Mouse (Mus musculus): ENCODE measurements around the gene Gm49384.

The Gm49384 gene

DNA sequence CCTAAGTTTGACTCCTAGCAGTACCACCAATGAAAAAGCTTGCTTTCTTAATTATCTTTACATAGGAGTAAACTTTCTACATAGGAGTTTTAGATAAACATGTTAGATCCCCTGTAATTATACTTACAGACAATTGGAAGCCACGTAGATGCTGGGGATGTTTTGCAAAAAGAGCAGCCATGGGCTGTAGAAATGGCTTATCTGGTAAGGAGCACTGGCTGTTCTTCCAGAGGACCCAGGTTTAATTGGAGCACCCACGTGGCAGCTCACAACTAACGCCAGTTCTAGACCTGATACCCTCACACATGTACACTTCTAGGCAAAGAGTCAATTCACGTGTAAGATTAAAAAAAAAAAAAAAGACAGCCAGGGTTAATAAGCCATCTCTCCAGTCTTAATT is 22.3 kb downstream of the Gm49384 start:
- in situ Hi-C loops (cut with MboI; ENCODE audit: unreplicated experiment in 2 of 2) = loop anchor here (25.0 kb wide), 3 partner anchors 806 to 1781 kb away; partner anchors contain the start of genes Frmd6 (in 1 of the 2), Psma3 (in 1 of the 2) and Sav1 (in 1 of the 2)

DNA sequence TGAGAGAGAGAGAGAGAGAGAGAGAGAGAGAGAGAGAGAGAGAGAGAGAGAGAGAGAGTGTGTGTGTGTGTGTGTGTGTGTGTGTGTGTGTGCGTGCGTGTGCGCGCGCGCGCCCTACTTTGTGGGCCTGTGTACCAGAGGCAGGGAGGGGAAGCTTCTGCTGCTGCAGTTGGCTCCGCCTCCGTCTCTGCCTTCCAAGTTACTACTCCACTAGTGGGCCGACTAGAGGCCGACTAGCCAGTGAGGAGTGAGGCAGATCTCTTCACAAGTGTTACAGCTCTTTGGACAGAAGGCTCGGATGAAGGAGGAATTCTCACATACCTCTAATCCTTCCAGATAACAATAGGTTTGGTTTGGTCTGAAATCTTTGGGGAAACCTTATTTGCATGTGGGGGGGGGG is 24.7 kb downstream of the Gm49384 start:
- in situ Hi-C loops (cut with MboI; ENCODE audit: unreplicated experiment in 2 of 2) = loop anchor here (25.0 kb wide), 3 partner anchors 808 to 1783 kb away; partner anchors contain the start of genes Frmd6 (in 1 of the 2), Psma3 (in 1 of the 2) and Sav1 (in 1 of the 2)

DNA sequence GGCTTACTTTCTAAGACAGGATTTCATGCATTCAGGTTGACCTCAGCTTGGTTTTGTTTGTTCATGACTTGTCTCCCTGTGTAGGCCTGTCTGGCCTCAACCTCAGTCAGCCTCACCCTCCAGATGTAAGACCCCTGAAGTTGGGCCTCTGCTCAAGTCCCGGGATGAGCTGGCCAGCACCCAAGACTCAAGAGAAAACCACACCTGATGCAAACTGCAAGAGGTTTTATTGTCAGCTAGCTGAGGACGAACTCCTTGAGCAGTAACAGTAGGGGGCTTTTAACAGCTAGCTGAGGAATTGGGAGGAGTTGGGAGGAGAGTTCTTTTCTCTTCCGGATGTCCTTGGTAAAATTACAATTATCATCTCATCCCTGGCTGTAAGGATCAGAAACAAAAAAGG is 26.5 kb downstream of the Gm49384 start:
- in situ Hi-C loops (cut with MboI; ENCODE audit: unreplicated experiment in 2 of 2) = loop anchor here (25.0 kb wide), 3 partner anchors 810 to 1785 kb away; partner anchors contain the start of genes Frmd6 (in 1 of the 2), Psma3 (in 1 of the 2) and Sav1 (in 1 of the 2)

DNA sequence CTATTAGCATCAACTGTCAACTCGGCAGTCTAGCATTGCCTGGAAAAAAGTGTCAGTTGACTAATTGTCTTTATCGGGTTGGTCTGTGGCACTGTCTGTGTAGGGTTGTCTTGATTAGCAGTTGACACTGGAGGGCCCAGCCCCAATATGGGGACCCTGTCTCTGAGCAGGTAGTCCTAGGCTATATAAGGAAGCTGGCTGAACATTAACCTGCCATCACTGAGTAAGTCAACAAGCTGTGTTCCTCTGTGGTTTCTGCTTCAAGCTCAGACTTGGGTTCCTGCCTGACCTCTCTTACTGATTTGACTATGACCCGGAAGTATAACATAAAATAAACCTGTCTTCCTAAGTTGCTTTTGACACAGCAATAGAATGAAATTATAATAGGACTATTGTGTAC is 28.1 kb downstream of the Gm49384 start:
- in situ Hi-C loops (cut with MboI; ENCODE audit: unreplicated experiment in 2 of 2) = loop anchor here (25.0 kb wide), 3 partner anchors 811 to 1786 kb away; partner anchors contain the start of genes Frmd6 (in 1 of the 2), Psma3 (in 1 of the 2) and Sav1 (in 1 of the 2)

DNA sequence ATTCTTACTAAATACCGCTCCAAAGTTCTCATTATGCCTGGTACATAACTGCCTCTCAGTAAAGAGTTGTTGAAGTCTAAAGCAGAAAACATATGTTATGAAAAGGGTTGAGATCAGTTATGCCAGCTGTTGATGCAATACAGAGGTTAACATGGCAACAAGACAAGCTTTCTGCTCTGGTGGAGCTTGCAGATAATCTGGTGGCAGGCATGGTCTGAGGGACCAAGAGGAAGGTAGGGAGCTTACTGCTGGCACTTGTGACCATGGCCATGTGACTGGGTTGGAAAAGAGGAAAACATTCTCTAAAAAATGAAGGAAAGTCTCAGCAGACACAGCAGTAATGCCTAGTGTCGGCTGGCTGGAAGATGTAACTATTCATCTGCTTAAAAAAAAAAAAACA is 32.8 kb downstream of the Gm49384 start:
- in situ Hi-C loops (cut with MboI; ENCODE audit: unreplicated experiment in 2 of 2) = loop anchor here (25.0 kb wide), 2 partner anchors 966 to 1791 kb away; partner anchors contain the start of gene Psma3 (in 1 of the 2)

DNA sequence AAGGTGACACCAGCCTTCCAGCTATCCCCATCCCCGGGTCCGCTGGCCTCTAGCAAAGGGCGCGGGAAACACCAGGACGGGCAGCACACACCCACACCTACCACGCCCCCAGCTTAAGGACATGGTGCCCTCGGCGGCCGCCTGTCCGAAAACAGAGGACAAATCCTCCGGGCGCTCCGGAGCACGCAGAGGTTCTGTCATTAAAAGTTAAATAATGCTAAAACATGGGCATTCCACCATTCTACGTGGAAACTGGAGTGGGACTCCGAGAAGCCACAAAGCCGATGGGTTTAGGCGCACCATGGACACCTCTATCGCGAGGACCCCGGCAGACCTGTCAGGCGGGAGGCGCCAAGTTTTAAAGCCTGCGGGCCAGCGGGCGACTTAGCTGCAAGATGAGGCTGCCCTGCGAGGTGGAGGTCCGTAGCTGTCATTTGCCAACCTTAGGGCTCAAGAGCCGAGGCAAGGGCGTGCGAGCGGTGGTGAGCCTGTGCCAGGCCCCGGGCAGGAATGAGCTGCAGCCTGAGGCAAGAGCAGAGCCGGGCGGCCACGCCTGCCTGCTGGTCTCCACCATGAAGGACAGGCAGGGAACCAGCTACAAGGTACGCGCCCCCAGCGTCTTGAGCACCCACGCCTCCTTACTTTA is 35.5 kb downstream of the Gm49384 start, which contains the start of gene Lrr1:
Gene Lrr1 (plus strand): TSS at position 354 of the 646 bp plus-strand sequence.
- in situ Hi-C loops (cut with MboI; ENCODE audit: unreplicated experiment in 2 of 2) = loop anchor here (25.0 kb wide), 2 partner anchors 969 to 1794 kb away; partner anchors contain the start of gene Psma3 (in 1 of the 2)

DNA sequence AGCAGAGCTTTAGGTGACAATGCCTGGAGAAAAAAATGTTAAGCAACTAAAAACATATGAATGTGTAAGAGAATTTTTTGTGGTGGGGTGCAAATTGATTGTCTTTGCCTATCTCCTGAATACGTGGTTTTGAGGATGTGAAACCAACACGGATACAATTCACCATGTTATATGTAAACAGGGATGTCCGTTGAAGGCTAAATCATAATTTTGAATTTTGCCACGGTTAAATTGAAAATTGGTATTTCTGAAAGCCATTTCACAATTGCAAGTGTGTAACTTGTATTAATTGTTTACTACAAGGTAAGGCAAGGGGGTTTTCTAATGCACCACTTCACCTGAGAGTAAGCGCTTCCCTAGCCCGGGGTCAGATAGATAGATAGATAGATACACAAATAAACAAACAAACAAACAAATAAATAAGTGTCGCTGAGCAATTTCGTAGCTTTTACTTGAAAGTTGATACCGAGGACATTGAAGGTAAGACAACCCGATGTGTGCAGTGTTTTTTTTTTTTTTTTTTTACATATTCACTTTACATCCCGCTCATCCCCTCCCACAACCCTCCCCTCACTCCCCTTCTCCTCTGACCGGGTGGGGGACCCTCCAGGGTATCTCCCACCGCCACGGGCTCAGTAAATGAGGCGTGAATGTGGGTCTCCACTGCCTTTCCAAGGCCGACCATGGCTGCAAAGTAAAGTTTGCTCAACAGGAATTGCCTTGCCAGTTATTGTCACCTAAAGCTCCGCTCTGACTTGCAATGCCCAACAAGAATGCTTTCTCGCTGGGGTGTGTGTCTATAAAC is 36.2 kb downstream of the Gm49384 start:
- in situ Hi-C loops (cut with MboI; ENCODE audit: unreplicated experiment in 2 of 2) = loop anchor here (25.0 kb wide), 2 partner anchors 969 to 1794 kb away; partner anchors contain the start of gene Psma3 (in 1 of the 2)

DNA sequence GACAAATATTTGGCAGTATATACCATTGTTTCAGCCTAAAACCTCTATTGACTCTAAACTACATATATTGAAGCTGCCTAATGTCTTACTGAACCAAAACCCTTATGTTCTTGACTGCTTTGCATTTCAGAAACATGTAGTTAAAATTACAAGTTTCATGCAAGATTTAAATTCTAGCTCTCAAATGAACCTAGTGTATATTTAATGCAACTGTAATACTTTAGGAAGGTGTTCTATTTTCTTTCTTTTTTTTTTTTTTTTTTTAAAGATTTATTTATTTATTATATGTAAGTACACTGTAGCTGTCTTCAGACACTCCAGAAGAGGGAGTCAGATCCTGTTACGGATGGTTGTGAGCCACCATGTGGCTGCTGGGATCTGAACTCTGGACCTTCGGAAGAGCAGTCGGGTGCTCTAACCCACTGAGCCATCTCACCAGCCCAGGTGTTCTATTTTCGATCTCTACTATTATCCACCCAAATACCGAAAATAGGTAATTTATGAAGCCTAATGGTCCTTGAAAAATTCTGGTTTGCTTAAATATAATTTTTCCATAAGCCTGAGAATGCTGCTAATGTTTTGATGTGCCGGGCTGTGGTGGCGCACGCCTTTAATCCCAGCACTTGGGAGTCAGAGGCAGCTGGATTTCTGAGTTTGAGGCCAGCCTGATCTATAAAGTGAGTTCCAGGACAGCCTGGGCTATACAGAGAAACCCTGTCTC is 37.0 kb downstream of the Gm49384 start:
- in situ Hi-C loops (cut with MboI; ENCODE audit: unreplicated experiment in 2 of 2) = loop anchor here (25.0 kb wide), 2 partner anchors 970 to 1795 kb away; partner anchors contain the start of gene Psma3 (in 1 of the 2)

DNA sequence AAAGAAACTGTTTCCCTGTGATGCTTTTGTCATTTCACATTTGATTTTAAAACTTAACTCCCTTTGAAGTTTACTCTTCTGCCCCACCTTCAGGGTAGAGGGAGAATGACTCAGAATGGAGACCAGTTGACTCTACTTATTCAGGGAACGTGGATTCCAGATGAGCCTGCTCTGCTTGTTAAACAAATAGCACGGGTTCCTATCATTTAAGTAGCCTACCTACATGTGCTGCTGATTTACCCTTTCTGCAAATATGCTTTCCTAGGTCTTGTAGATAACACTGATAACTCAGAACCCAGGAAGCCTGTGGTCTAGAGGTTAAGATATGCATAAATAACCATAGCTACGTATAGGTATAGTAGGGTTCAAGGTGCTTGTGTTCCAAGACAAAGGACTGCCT is 39.2 kb downstream of the Gm49384 start:
- in situ Hi-C loops (cut with MboI; ENCODE audit: unreplicated experiment in 2 of 2) = loop anchor here (25.0 kb wide), 2 partner anchors 972 to 1797 kb away; partner anchors contain the start of gene Psma3 (in 1 of the 2)

DNA sequence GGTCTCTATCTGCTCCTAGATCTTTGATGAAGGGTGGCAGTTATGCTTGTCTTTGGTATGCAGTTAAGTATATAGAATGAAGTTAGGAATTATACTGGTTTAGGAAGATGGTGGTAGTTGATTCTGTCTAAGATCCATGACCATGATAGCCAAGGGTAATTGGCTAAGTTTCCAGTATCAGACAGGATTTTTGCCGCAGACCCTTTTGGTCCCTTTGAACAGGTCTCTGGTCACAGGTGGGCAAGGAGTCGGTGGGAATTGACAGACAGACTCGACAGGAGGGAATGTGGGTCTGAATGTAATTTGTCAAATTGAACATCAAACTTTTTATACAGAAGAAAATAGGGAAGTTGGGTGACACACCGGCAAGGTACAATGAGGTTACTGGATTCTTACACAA is 40.5 kb downstream of the Gm49384 start:
- in situ Hi-C loops (cut with MboI; ENCODE audit: unreplicated experiment in 2 of 2) = loop anchor here (25.0 kb wide), 2 partner anchors 974 to 1799 kb away; partner anchors contain the start of gene Psma3 (in 1 of the 2)

DNA sequence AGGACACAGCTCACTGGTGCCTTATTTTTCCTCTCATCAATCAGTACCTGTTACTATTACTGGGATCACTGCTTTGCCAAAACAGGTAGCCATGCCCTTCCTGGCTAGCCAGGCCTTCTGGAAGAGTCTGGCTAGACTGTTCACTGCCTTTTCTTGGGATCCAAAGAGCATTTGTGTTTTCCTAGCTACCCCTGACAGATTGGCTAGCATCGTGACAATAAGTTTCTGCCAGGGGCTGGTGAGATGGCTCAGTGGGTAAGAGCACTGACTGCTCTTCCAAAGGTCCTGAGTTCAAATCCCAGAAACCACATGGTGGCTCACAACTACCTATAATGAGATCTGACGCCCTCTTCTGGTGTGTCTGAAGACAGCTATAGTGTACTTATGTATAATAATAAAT is 43.4 kb downstream of the Gm49384 start:
- in situ Hi-C loops (cut with MboI; ENCODE audit: unreplicated experiment in 2 of 2) = loop anchor here (25.0 kb wide), 2 partner anchors 977 to 1802 kb away; partner anchors contain the start of gene Psma3 (in 1 of the 2)

DNA sequence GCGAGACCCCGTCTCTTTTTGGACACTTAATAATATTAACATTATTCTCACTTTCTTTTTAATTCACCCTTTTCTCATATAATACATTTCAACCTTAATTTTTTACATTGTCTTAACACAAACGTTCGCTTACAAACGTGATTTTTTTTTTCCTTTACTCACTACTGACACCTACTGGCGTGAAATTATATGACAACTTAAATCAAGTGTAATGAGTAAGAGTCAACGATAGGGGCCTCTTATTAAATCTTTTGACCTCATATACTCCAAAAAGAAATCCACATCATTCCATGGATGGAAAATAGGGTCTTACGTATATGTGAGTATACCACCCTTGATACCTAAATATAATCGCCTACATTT is 44.5 kb downstream of the Gm49384 start:
- in situ Hi-C loops (cut with MboI; ENCODE audit: unreplicated experiment in 2 of 2) = loop anchor here (25.0 kb wide), 2 partner anchors 978 to 1803 kb away; partner anchors contain the start of gene Psma3 (in 1 of the 2)

DNA sequence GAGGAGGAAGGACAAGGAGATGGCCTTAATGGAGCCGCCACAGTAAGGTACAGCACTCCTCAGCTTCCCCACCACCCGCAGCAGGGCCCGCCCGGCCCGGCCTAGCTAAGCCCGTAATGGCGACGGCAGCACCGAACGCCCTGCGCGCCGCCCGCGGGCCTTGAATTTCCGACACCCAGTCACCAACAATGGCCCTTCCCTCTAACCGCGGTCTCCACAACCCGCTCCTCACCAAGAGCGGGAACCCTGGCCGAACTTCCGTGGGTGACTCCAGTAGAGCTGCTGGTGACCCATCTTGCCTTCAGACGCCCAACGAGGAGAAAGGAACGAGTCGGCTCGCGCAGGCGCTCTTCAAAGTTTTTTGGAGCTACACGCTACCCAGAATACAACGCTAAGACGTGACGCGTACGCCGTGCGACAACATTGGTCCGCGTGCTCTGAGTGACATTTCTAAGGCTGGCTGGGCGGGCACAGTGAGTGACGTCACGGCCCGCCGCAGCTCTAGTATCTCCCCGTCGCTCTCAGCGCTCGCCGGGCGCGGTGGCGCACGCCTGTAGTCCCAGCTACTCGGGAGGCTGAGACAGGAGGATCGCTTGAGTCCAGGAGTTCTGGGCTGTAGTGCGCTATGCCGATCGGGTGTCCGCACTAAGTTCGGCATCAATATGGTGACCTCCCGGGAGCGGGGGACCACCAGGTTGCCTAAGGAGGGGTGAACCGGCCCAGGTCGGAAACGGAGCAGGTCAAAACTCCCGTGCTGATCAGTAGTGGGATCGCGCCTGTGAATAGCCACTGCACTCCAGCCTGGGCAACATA is 45.1 kb downstream of the Gm49384 start, which contains the start of gene Rps29:
Gene Rps29 (minus strand): TSS at position 422 of the 813 bp plus-strand sequence.
- in situ Hi-C loops (cut with MboI; ENCODE audit: unreplicated experiment in 2 of 2) = loop anchor here (25.0 kb wide), 2 partner anchors 978 to 1803 kb away; partner anchors contain the start of gene Psma3 (in 1 of the 2)

DNA sequence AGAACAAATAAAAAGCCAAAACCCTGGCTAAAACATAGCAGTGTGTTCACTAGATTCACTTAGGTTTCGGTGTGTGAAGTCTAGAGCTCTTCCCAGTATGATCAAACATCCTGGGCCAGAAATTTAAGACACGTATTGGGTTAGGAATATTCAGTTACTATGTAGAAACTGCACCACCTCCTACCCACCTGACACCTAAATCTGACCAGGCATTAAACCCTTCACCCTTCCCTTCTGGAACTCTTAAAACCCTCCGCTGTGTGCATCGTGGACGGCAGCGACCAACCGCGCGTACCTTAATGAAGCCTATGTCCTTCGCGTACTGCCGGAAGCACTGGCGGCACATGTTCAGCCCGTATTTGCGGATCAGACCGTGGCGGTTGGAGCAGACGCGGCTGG is 45.7 kb downstream of the Gm49384 start:
- in situ Hi-C loops (cut with MboI; ENCODE audit: unreplicated experiment in 2 of 2) = loop anchor here (25.0 kb wide), 2 partner anchors 979 to 1804 kb away; partner anchors contain the start of gene Psma3 (in 1 of the 2)

DNA sequence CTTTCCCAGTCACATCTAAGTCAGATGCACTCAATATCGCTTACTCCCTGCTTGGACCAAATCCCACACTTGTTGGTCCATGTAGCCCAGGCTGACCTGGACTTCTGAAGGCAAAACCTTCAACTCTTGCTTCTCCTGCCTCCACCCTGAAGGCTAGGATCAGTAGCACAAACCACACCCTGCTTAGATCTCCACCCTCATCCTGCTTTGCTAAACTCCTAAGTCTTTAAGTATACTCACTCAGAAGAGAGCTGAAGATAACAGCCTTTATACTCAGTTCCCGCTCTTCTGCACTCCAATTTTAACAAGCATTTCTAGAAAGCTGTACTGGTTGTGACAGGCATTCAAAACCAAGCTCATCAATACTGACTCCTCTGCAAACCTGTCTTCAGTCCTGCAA is 47.0 kb downstream of the Gm49384 start:
- in situ Hi-C loops (cut with MboI; ENCODE audit: unreplicated experiment in 2 of 2) = loop anchor here (25.0 kb wide), 2 partner anchors 980 to 1805 kb away; partner anchors contain the start of gene Psma3 (in 1 of the 2)

DNA sequence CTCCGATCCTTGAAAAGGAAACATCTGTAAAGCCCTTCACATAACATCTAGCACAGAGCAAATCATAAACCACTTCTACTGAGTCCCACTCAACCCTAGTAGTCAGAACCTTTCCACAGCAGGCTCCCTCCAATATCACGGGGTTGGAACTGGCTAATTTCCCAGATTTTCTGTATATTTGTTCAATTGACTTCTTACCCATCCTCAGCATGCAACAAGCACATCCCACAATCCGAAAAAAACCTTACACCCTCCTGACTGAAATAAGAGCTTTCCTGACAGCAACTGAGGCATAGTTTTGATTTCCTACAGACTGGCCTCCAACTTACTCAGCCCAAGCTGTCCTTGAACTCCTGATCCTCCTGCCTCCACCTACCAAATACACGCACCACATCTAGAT is 47.6 kb downstream of the Gm49384 start:
- in situ Hi-C loops (cut with MboI; ENCODE audit: unreplicated experiment in 2 of 2) = loop anchor here (25.0 kb wide), 2 partner anchors 981 to 1806 kb away; partner anchors contain the start of gene Psma3 (in 1 of the 2)

DNA sequence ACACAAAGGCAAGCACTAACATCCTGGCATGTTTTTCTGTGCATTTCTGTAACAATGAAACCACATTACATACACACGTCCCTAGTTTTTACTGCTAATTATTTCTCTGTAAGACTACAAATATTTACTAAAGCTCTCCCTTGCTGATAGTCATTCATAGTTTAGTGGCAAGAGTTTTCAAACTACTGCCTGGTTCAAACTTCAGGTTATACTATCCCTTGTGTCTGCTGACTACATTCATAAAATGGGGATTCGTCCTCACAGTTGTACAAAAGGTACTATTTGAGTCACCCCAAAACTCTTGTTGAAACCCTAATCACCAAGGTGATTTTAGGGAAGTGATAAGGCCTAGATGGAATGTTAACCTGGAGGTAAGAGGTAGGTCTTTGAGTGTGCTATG is 48.1 kb downstream of the Gm49384 start:
- in situ Hi-C loops (cut with MboI; ENCODE audit: unreplicated experiment in 2 of 2) = loop anchor here (25.0 kb wide), 2 partner anchors 981 to 1806 kb away; partner anchors contain the start of gene Psma3 (in 1 of the 2)

DNA sequence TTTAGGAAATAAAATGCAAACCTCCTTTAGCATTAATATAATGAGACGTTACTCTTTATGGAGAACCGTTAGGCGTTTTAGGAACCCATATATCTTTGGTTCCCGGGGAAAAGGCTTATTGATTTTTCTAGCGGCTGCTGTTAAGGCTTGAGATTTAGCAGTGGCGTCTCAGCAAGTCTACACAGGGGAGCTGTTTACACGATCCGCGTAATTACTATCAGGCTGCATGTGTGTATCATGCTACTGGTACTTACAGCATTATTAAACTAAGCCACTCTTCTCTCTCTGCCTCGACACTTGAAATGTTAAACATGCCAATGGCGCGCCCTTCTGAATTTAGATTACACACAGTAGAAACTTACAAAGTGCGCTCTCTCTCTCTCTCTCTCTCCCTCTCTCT is 54.0 kb downstream of the Gm49384 start:
- in situ Hi-C loops (cut with MboI; ENCODE audit: unreplicated experiment in 2 of 2) = loop anchor here (25.0 kb wide), 2 partner anchors 987 to 1812 kb away; partner anchors contain the start of gene Psma3 (in 1 of the 2)
